Mouse (Mus musculus): ENCODE measurements at regions not wholly inside any gene's neighbourhood (a gene's known extent, or its start where the extent isn't known, plus 50 kb on each side); places are given as distances from the start of the nearest gene placed in this dataset.

GRCm38 (mm10) chr1:107706108-107706548 lies 116.3 kb downstream of the Serpinb8 start:
- TF ChIP-seq POLR2A (IDR thresholded peaks at IDR 0.05; ENCODE audit: low read depth, low read length), result no peak
- no peak for TF ChIP-seq CTCF (IDR thresholded peaks at IDR 0.05; ENCODE audit: borderline replicate concordance, insufficient read depth, low read length)
